Mouse (Mus musculus): ENCODE measurements around the gene Pcsk5. TPM values are rescaled to one million over a fixed set of nuclear protein-coding genes. Genes with fewer than 3 reads are reported as not detected.
A peak's percentile ranks its signal among the peaks of the same experiment; 100 is the strongest.
"Not testable (repeated sequence)": the region's sequence is repeated elsewhere in the genome, so short reads cannot be mapped to it uniquely, and the experiment has no call there.

The Pcsk5 gene
- total RNA-seq, 2 experiments from 2014 or later: 9.9 to 10.7 TPM

DNA sequence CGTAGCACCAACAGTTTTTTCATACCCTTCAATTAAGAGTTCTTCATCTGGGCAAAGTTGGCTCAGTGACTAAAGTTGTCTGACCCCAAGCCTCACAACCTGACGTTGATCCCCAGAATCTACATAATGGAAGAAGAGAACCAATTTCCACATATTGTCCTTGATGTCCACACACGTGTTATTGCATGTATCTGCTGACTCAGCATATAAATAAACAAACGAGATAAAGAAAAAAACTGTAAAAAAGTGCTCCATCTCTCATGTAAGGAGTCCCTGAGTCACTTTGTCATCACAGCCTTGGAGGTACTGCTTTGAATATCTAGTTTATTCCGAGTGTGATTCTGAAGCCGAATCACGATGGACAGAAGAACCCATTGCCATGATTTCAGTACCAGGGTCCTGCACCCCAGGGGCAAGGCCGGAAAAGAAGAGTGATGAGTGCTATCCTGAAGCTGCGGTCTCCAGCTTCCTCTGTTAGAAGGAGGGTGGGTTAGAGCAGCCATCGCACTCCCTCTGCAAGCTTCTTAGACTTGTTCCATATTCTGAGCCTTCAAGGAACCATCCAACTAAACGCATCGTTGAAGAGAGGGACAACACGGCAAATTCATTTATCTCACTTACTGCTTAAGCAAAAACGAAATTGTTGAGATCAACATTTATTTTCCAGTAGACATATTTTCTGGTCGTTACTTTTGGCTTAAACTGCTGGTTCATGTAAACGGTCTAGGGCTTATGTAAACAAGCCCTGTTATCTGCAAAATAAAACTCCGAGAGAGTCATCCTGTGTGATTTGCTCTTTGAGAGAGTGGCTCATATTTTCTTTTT, 348.2 kb downstream of the Pcsk5 start:
- DNase-seq (ENCODE audit: low spot score in 2 of 2): no peak

- DNase-seq (ENCODE audit: low spot score in 2 of 2): no peak
Measured at GRCm38 (mm10) chr19:17482126-17482790, 355.2 kb downstream of the Pcsk5 start.

- no peak for DNase-seq (ENCODE audit: low spot score in 2 of 2)
Measured at GRCm38 (mm10) chr19:17479471-17479870, 358.0 kb downstream of the Pcsk5 start.

- DNase-seq (ENCODE audit: low spot score in 2 of 2): no peak
Measured at GRCm38 (mm10) chr19:17476021-17476420, 361.4 kb downstream of the Pcsk5 start.

DNA sequence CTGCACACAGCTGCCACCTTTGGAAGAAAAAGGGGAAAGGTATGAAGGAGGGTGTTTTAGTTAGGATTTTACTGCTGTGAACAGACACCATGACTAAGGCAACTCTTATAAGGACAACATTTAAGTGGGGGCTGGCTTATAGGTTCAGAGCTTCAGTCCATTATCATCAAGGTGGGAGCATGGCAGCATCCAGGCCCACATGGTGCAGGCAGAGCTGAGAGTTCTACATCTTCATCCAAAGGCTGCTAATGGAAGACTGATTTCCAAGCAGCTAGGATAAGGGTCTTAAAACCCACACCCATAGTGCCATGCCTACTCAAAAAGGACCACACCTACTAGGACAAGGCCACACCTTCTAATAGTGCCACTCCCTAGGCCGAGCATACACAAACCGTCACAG, 364.3 kb downstream of the Pcsk5 start:
- not testable (repeated sequence) for DNase-seq (ENCODE audit: low spot score in 2 of 2)

DNA sequence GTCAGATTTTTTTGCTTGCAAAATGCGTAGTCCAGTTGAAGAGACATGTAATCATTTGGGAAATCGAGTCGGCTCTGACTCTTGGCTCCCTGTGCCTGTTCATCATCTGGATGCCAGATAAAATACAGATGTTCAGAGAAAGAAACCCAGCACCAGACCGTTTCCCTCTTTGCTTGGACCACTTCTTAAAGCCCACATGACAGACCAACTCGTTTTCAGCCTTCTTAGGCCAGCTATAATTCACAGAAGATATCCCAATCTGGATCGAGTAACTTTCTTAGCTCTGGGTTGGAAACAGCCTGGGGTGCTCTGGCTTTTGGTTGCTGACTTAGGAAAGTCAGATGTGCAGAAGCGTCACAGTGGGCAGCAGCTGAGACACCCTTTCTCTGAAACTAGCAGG, 365.6 kb downstream of the Pcsk5 start:
- no peak for DNase-seq (ENCODE audit: low spot score in 2 of 2)

DNA sequence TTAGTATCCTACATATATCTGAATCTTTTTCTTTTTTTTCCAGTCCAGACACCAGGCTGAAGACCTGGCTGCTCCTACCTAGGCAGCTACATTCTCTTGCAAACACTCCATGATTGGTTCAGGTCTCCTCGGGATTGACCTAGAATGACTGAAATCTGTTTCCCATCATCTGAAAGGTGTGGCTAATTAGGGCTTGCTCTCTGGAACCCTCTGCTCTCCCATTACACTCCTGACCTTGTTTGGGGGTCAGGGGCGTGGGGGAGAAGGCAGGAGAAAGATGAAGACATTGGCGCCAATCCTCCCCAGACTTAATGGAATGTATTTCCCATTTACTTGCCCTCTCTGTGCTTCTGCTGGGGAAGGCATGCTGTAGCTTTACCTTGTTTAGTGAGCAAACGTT, 366.2 kb downstream of the Pcsk5 start:
- no peak for DNase-seq (ENCODE audit: low spot score in 2 of 2)

DNA sequence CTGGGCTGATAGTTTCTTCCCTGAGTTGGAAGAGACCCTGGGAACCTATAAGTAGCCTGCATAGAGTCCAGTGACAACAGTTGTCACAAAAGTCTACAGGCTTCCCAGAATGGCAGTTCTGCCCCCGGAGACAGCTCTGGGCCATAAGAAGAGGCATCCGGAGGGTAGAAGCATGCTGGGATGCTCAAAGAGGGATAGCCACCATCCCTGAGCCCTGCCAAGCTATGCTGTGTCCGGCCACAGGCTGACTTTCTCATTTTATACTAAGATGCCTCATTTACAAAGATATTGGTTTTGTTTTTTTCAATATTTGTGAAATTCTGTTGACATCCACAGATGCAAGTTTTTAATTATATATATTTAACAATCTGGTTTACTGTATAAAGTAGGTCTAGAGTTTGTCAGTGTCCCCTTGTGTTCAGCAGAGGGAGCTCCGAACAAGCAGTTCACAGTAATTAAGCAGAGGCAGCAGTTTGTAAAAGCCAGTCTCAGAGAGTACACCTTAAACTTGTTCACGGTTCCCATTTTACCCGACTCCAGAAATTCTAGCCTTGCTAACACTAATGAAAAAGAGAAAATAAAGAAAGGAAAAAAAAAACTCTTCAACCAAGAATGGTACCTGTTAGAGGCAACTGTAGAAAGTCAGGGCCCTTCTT, 369.7 kb downstream of the Pcsk5 start:
- DNase-seq (ENCODE audit: low spot score in 2 of 2): peak; percentile 12 to 25

GRCm38 (mm10) chr19:17452001-17452400, 385.4 kb downstream of the Pcsk5 start:
- DNase-seq (ENCODE audit: low spot score in 2 of 2): no peak

GRCm38 (mm10) chr19:17443581-17443980, 393.9 kb downstream of the Pcsk5 start:
- DNase-seq (ENCODE audit: low spot score in 2 of 2): no peak

DNA sequence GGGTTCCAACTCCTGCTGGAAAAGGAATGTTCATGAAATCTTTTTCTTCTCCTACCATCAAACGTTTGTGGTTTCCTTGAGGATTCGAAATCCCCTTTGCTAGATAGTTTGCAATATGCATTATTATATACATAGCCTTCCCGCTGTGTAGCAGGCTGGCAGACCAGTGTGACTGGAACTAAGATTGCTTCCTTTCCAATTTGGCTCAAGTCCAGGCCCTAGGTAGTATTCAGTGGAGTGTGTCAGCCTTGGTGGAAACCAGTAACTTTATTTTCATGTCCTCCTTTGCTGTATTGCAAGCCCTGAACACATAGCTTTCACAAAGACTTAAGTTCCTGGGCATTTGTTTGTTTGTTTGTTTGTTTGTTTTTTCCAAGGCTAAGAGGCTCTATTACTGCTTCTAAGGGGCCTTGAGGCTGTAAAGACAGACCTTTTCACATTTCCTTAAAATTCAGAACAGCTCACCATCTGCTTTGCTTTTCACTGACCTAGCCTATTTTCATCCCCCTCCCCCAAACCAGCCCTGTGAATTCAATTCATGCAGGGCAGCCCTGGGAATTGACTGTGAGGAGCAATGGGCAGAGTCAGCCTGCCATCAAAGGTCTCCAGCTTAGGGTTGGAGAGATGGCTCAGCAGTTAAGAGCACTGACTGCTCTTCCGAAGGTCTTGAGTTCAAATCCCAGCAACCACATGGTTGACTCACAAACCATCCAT, 397.8 kb downstream of the Pcsk5 start:
- no peak for DNase-seq (ENCODE audit: low spot score in 2 of 2)

GRCm38 (mm10) chr19:17436651-17437050, 400.8 kb downstream of the Pcsk5 start:
- no peak for DNase-seq (ENCODE audit: low spot score in 2 of 2)

- no peak for DNase-seq (ENCODE audit: low spot score in 2 of 2)
Measured at GRCm38 (mm10) chr19:17428561-17428914, 408.9 kb downstream of the Pcsk5 start.

GRCm38 (mm10) chr19:17427824-17428560, 409.4 kb downstream of the Pcsk5 start:
- no peak for DNase-seq (ENCODE audit: low spot score in 2 of 2)

GRCm38 (mm10) chr19:17423306-17423705, 414.1 kb downstream of the Pcsk5 start:
- DNase-seq (ENCODE audit: low spot score in 2 of 2): no peak

- DNase-seq (ENCODE audit: low spot score in 2 of 2): no peak
Measured at GRCm38 (mm10) chr19:17417855-17418254, 419.6 kb downstream of the Pcsk5 start.

- DNase-seq (ENCODE audit: low spot score in 2 of 2): no peak
Measured at GRCm38 (mm10) chr19:17412915-17413459, 424.4 kb downstream of the Pcsk5 start.

GRCm38 (mm10) chr19:17410465-17411065, 426.9 kb downstream of the Pcsk5 start:
- no peak for DNase-seq (ENCODE audit: low spot score in 2 of 2)

GRCm38 (mm10) chr19:17409351-17409750, 428.1 kb downstream of the Pcsk5 start:
- DNase-seq (ENCODE audit: low spot score in 2 of 2): no peak

- DNase-seq (ENCODE audit: low spot score in 2 of 2): no peak
Measured at GRCm38 (mm10) chr19:17408591-17408990, 428.8 kb downstream of the Pcsk5 start.

Data from left cerebral cortex, adult 18-20 months (tissue).